Mouse (Mus musculus): ENCODE data around the gene Dzip1.

Gene Dzip1

GRCm38 (mm10) chr14:118920654-118921053, 4.6 kb downstream of the Dzip1 start:
- no peak for DNase-seq

DNA sequence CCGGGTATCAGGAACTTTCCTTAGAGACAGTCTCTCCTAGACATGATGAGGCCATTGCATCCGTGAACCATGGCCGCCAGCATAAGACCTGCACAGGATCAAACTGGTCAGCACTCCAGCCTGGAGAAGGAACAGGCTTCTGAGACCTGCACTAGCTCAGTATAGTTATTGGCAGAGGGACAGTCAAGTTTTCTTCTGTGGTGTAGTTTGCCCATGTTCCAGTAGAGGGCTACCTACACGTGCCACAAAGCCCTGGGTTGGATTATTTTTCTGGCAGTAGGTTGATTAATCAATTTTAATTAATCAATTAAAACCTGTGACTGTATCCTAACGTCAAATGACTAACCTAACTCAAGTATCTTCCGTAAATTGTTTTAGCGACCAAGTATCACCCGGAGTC, 6.2 kb downstream of the Dzip1 start:
- DNase-seq, result peak; percentile 60

GRCm38 (mm10) chr14:118913651-118914050, 11.6 kb downstream of the Dzip1 start:
- DNase-seq, result no peak

DNA sequence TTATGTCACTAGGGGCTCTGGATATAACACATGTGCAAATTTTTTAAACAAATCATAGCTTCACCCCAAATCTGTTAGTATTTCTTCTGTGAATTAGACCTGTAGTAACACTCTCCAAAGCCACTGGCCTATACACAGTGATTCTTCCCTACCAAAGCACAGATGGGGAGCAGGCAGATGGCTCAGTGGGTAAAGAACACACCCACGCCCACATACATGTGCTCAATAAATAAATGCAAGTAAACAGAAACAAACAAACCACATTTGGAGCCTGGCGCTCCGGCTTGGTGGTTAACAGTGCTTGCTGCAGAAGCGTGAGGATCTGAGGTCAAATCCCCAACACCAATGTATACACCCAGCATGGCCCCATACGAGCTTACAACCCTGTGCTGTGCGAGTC, 13.7 kb downstream of the Dzip1 start:
- DNase-seq, result no peak

DNA sequence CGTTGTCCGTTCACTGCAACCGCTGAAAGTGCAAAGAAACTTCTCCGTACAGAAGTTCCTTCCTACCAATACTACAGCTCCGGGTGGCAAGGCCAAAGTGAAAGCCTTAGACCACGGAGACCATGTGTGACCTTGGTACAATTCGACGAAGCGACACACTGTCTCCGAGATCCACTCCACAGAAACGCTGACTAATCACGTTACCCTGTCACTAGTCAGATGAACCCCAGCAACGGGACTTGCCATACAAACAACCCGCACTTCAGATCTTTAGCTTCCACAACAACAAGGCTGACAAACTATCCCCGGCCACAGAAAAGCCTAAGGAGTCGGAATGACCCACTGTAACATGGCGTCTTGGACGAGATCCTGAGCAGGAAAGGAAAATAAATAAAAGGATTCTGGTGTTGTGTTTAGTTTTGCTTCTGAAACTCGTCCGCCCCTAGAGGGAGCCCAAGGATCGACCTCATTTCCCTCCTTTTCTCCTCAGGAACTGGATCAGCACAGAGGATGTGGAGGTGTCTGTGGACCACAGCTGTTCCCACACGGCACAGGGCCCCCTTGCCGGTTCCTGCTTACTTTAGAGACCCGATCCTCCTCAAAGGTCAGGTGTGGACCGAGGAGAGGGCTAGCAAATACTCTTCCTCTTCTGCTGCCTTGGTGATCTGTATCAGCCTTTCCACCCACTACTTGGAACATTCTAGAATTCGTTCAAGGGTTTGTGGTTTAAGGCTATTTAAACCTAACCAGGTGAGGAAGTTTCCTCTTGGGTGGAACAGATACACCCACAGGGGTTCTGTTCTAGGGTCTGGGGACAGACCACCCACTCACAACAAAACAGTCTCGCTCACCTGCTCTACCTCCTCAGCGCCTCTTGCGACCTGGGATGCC, 14.7 kb downstream of the Dzip1 start:
- DNase-seq, result peak; percentile 64

GRCm38 (mm10) chr14:118909872-118910271, 15.4 kb downstream of the Dzip1 start:
- no peak for DNase-seq

GRCm38 (mm10) chr14:118907592-118907991, 17.7 kb downstream of the Dzip1 start:
- DNase-seq, result no peak

DNA sequence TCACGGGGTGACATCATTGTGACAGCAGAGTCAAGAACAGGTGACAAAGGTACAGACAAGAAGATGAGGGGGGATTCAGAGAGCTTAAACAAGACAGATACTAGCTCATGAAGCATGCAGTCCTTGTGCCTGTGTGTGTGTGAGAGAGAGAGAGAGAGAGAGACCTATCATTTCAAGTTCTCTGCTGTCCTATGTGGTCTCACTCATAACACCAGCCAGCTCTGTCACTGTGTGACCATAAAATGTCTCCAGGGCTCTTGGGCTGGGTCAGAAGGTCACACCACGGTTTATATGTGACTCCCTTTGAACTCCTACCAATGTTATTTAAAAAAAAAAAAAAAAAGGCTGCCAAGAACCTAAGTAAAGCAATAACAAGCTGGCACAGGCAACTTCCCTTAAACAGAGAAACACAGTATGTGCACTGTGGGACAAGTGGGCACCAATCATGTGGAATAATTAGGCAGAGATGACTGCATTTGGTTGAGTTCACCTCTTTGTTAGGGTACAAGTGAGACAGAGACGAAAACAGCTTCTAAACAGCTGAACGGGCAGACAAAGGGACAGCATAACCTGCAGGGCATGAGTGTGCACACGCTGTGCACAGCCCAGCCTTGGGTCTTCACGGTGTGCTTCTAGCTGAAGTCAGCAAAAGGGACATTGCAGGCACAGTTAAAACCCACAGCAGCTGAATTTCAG, 21.2 kb downstream of the Dzip1 start:
- DNase-seq, result peak; percentile 88

- no peak for DNase-seq
These were observed 21.9 kb downstream of the Dzip1 start for GRCm38 (mm10) chr14:118903397-118903796.

DNA sequence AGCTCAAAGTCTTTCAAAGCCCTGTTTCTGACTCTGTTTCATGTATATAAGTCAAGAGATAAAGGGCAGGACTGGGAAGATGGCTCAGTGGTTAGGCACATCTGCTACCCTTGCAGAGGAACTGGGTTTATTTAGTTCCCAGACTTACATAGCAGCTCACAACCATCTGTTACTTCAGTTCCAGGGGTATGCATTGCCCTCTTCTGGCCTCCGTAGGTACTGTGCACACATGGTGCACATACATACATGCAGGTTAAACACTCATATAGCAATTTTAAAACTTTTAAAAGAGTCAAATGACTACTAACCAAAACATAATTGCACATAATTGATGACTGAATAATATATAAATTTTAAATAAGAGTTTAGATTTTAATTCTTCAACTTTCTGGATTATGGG, 24.3 kb downstream of the Dzip1 start:
- DNase-seq, result no peak

- DNase-seq, result no peak
These were observed 25.3 kb downstream of the Dzip1 start for GRCm38 (mm10) chr14:118899940-118900339.

DNA sequence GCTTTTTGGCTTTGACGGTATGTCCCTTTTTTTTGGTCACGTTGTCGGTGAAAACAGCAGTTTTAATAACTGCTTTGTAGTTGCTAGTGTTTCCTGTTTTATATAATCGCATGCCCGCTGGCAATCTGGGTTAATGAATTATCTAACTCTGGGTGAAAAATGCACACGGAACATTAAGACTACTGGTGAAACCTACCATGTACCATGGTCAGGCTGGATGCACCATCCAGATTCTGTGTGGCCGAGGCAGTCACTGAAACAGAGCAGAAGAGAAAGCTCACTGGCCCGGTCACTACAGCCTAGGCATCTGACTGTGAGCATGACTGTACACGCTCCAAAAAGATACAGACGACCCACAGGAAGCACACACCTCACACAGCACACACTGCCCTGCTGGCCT, 29.6 kb downstream of the Dzip1 start:
- no peak for DNase-seq

DNA sequence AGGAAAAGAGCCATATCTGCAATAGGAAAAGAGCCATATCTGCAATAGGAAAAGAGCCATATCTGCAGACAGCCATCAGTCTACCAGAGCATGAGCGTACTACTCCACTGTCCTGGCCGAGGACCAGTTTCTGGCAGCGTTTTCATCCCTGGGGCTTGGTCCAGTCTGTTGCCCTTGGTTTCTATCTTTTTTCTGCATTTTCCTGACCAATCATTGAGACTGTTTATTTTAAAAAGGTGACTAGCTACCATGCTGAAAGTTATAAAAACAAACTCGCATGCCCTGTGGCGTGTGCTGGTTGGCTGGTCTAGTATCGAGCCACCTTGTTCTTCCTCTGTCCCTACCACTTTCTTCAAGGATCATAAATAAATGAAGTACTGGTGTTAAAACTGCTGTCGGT, 30.0 kb downstream of the Dzip1 start:
- no peak for DNase-seq

DNA sequence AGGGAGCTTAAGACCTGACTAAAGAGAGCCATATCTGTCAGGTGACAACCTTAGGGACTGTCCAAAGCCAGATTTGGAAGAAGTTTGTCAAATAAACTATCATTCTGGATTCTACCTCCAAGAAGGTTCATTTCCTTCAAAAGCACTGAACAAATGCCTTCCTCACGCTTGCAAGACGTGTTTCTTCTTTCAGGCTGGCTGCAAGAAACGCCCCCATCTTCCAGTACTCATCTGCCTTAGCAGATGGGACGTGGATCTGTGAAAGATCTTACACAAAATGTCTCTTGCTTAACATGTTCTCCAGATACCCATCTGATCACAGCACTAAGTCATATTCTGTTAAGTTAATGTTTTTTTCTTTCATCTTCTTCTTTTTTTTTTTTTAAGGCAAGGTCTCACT, 35.2 kb downstream of the Dzip1 start:
- DNase-seq, result no peak

DNA sequence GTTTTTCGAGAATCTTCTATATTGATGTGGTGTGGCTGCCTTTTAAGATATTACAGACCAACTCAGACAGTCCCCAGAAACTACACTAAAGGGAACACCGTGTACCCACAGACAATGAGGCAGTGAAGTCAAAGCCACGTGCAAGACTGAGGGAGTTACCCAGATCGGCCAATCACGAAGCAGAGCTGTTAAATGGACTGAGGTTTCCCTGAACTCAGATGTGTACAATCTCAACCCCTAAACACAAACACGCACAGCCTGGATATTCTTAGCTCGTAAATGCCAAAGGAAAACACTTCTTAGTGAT, 41.1 kb downstream of the Dzip1 start:
- DNase-seq, result no peak

DNA sequence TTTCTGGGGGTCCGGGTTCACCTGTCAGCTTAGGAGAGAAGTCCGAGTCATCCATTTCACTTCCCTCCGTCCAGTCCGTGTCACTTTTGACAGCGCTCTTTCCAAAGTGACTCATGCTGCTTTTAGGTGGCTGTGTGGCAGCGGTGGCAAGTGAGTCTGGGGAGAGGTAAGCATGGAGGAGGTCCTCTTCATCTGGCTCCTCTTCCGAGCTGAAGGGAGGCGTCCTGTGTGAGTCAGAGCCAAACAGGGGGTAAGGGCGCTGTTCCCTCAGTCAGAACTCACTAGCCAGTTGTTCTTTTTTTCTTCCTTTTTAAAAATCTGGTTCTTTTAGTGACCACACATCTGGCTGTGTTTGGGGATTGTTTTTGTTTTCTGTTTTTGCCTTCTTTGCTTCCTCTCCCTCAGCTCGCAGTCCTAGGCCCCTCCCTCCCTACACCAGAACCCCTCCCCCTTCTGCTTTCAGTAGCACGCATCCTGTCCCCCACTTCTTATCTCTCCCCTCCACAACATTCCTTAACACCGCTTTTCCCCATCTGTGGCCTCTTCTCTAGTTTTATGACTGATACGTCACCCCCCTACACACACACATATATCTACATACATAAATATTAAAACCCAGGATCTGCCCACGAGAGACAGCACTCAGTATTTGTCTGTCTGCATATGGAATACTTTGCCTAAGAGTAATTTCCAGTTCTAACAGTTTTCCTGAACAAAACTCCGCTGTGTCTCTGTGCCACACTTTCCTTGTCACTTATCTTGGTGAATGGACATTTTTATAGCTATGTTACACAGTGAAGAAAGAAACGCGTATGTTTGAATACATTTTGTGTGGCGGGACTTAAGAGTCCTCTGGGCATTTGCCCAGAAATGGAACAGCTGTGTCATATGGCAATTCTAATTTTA, 41.7 kb downstream of the Dzip1 start:
- DNase-seq, result no peak

- DNase-seq, result no peak
These were observed 44.6 kb downstream of the Dzip1 start for GRCm38 (mm10) chr14:118880696-118881095.

DNA sequence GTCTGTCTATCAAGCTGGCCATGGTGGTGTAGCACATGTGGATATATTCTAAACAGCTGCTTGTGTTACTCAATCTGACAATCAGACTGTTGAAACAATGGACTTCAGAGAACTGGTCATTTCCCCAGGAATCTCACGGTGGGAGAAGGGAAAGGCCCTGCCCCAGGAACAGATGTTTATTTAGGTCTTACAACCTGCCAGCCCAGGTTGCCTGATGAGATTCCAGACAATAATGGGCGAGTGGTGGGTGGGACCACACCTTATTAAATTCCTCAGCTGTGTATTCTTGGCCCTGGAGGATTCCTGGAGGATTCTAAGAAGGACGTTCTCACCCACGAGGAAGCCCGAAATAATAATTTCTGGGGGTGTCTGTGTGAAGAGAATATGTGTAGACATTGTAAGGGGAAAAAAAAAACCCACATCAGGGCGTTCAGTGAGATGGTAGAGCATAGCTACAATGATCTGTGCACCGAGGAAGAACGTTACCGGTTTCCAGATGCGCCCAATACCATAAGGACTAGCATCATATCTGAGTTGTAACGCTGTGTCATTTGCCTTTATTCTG, 46.8 kb downstream of the Dzip1 start:
- no peak for DNase-seq

DNA sequence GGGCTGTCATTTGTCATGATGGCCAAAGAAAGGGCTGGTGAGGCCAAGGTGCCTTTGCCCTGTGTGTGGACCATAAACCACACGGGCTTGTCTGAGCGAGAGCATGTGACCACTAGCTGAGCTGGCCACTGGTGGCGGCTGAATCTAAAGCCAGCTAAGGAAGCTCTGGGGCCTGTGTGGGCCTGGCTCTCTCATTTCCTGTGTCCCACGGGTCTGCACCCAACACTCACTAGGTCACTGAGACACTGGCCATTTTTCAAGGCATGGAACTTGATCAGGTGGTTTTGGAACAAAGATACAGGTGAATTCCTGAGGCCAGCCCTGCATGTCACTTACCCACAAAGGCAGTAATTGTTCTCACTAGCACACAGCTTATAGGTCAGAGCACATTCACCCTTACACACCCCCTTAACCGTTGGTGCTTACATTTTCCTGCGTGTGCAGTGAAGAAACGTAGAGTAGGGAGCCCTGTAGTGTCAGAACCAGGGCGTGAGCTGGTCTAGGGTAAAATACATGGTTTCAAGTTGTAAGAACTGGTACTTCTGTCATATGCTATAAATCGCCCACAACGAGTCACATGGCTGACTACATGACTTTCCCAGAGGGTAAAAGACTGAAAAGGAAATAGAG, 50.4 kb downstream of the Dzip1 start:
- no peak for DNase-seq

GRCm38 (mm10) chr14:118874126-118874525, 51.1 kb downstream of the Dzip1 start:
- DNase-seq, result no peak

- DNase-seq, result no peak
These were observed 55.5 kb downstream of the Dzip1 start for GRCm38 (mm10) chr14:118869712-118870111.

DNA sequence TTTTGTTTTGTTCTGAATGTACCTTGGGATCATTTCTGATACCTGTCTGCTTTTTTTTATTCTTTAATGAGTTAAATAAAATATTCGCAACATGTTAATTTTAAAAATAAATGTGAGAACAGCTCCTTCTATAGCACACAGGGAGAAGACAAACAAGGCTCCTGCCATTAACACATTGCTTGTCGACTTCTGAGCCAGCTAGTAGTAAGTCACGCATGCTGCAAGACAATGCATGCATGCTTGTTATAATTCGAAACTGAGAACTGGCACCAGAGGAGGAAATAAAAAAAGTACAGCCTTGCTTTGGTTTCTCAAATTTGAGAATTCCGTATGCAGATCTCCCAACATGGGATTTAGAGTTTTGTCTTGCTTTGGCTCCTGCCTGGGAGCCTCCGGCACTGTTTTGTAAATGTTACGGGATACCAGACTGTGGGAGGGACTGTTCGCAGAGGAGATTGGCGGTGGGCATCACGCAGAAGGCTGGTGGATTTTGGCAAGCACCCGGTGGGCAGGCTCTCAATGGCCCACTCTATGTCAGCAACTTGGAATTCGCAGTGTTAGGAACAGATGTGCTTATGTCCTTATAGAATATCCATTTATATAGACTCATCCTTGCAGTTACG, 57.0 kb downstream of the Dzip1 start:
- no peak for DNase-seq
